Mouse (Mus musculus) embryonic facial prominence, embryonic 13.5 days (tissue): Measurements from ENCODE around the gene Gle1. TPM values are rescaled to one million over a fixed set of nuclear protein-coding genes. Genes with fewer than 3 reads are reported as not detected.

Experiments used
- microRNA-seq: library from miRNA; unstranded; fragments of <30 nt; microRNA quantifications from one replicate; pipeline ENCODE4, GENCODE M21; 2016
- polyA plus RNA-seq: library from polyadenylated mRNA; unstranded; fragments of >200 nt; fragmentation: Nextera tagmentation; extraction: Ambion mirVana; gene quantifications from 2 replicates; pipeline ENCODE4 v1.2.1, GENCODE M21; 2015

The Gle1 gene
- polyA plus RNA-seq, 1 experiment from 2014 or later, result 76.8 TPM

Small RNAs within 50 kb of the gene (microRNA-seq; reads per million reads assigned to microRNA genes)
- not detected for gene Mir6997

Other genes starting within 250 kb of the Gle1 start
- not detected in 2 replicates for gene Gm13420, start 183.7 kb upstream of the Gle1 start, polyA plus RNA-seq
- 0.81 TPM in 1 of 2 replicates, not detected in the other for gene Gm13547, start 176.1 kb upstream of the Gle1 start, polyA plus RNA-seq
- gene Coq4, start 147.9 kb upstream of the Gle1 start, polyA plus RNA-seq, result 31.1 and 31.7 TPM in 2 replicates
- gene Trub2, start 146.9 kb upstream of the Gle1 start, polyA plus RNA-seq, result 43.4 and 49.4 TPM in 2 replicates
- 16.7 and 17.0 TPM in 2 replicates for gene Slc27a4, start 132.8 kb upstream of the Gle1 start, polyA plus RNA-seq
- gene Urm1, start 115.4 kb upstream of the Gle1 start, polyA plus RNA-seq, result 23.4 and 26.3 TPM in 2 replicates
- 29.6 and 29.7 TPM in 2 replicates for gene Cercam, start 66.3 kb upstream of the Gle1 start, polyA plus RNA-seq
- gene Odf2, start 46.2 kb upstream of the Gle1 start, polyA plus RNA-seq, result 79.8 and 85.3 TPM in 2 replicates
- 74.3 and 78.3 TPM in 2 replicates for gene Sptan1, start 30.1 kb downstream of the Gle1 start, polyA plus RNA-seq
- 46.5 and 46.9 TPM in 2 replicates for gene Wdr34, start 113.5 kb downstream of the Gle1 start, polyA plus RNA-seq
- gene Set, start 122.0 kb downstream of the Gle1 start, polyA plus RNA-seq, result 538 and 545 TPM in 2 replicates
- gene Pkn3, start 142.3 kb downstream of the Gle1 start, polyA plus RNA-seq, result 7.6 and 11.4 TPM in 2 replicates
- gene Zdhhc12, start 158.2 kb downstream of the Gle1 start, polyA plus RNA-seq, result 24.0 and 25.3 TPM in 2 replicates
- gene Zer1, start 189.2 kb downstream of the Gle1 start, polyA plus RNA-seq, result 12.7 and 13.5 TPM in 2 replicates
- 11.1 and 13.7 TPM in 2 replicates for gene Tbc1d13, start 198.3 kb downstream of the Gle1 start, polyA plus RNA-seq
- 12.4 and 15.2 TPM in 2 replicates for gene Endog, start 236.1 kb downstream of the Gle1 start, polyA plus RNA-seq
- gene Spout1, start 243.0 kb downstream of the Gle1 start, polyA plus RNA-seq, result 80.6 and 81.9 TPM in 2 replicates